Mouse (Mus musculus): Measurements from ENCODE around the gene Lmo3.

The Lmo3 gene

DNA sequence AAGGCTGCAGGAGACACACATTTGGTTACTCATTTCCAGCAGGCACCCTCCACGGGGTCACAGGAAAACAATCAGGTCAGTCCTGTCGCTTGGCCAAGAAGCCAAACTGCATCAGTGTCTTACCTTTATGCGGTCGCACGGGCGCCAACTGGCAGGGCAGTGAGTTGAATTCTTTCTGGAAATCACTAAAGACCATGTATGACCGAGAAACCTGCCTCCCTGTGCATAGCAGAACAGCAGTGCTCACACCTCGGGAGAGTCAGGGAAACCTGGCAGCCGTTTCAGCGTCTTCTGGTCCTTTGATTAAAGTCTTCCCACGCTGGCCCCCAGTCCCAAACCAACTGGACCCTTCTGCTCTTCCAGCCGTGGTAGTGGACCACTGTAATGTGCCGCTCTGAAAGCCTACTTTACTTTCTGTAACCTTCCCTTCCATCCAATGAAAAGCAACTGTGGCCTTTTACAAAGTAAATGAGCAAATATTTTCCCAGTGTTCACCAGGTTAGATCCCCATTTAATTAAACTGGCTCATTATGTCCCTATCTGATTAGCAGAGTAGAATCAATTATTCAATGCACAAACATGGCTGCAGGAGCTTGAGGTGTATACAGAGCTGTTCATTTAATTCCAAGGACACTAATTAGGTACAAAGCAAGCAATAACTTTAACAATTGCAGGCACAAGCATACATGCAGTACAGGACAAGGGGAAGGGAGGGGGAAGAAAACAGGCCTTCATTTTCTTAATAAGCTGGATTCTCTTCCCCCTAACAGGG is at the start of gene Lmo3:
Gene Lmo3 (minus strand): TSS at position 235 of the 772 bp plus-strand sequence.
- WGBS: 67% methylated on average over 13 of the region's 13 CpGs

DNA sequence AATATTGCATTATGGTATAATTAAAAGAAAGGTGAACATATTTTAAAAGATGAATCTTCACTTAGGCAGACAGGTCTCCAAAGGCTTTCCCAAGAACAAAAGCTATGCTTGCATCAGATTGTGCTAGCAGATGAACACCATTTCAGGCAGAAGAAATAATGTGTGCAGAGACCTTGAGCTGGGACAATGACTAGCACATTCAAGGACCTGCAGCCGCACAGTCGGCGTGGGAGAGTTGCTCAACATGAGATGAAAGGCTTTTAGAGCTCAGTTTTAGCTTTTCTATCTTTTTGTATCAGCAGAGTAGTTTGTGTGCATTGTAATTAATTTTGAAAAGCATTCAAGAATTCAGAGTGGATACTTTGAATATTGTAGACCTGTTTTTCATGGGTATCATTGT is 36.6 kb upstream of the Lmo3 start:
- WGBS: 86% methylated on average over 3 of the region's 3 CpGs

DNA sequence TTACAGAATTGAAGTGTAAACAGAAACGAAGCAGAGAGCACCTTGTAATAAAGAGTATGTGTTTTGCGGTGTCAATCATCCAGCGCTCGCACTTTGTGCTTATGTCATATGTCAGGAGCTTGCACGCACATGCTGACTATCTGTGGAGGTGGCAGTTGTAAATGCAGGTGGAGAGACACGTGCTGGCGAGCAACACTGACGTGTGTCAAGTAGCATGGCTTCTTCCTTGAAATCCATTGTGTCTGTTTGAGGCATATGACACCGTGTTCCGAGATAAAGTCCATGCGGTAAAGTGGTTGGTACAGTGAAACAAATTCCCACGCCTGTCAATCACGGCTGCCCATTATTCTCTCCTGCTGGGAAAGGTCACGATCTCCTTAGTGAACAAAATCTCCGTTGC is 15.2 kb upstream of the Lmo3 start:
- WGBS: 90% methylated on average over 15 of the region's 15 CpGs

DNA sequence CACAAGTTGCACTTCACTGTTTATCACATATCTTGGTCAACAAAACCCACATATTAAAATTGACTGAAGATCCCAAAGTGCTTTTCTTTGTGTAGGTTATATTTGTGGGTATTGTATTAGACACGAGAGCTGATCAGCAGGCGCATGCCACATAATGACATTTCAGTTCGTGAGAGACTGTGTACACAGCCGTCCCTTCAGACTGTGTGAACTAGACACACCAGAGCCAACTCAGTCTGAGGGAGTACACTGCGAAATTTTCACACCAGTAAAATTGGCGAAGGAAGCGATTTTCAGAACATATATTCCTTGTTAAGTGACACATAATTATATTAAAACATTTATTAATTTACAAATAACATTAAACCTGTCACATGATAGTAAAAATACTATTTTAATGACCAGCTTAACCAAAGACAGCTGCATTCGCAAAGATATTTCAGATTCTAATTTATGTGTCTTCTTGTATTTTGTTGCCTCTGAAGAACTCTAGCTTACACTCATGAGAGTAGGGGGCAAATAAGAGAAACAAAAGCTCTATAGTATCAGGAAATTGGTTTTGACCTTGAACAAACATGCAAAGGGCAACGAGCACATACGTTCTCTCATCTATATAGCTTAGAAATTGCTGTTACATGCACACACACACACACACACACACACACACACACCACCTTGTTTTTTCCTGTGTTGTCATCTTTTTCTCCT is 14.4 kb upstream of the Lmo3 start:
- WGBS: 81% methylated on average over 10 of the region's 10 CpGs

DNA sequence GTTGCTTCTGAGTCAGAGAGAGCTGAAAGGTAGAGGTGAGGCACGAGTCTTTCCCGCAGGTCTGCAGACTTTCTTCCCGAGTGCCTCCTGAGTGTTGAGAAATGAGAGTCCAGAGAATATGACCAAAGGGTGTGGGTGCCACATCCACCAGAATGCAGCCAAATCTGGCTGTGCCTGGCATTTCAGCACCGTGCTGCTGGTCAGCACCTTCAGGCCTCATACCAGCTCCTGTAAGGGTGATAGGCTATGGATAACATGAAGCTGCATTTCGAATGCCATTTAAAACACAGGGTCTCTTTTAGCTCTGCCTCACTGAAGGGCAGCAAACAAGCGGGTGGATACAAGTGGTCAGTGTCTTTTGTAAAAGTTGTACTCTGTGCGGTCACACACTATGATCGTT is 1.5 kb upstream of the Lmo3 start:
- 75% methylated on average over 8 of the region's 8 CpGs for WGBS

DNA sequence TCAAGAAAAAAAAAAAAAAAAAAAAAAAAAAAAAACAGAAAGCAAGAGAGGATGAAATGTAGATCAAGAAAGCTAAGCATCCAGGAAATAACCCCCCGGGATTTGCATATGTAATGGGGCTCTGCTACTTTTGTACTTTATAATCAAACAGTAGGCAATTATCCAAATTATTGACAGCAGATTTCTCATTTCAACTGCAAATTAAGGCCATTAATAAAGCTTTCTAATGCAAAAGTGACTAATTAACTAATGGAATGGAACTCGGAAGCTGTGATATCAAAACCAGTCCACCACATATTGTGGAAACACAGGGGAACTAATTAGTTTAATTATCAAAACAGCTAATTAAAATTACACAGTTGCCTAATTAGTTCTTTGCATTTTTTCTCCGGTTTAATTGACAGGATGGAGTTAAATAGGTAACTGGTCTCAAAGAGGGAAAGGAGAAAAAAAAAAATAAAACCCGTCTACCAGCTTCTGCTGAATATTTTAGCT is 785 bp upstream of the Lmo3 start:
- 52% methylated on average over 4 of the region's 4 CpGs for WGBS

DNA sequence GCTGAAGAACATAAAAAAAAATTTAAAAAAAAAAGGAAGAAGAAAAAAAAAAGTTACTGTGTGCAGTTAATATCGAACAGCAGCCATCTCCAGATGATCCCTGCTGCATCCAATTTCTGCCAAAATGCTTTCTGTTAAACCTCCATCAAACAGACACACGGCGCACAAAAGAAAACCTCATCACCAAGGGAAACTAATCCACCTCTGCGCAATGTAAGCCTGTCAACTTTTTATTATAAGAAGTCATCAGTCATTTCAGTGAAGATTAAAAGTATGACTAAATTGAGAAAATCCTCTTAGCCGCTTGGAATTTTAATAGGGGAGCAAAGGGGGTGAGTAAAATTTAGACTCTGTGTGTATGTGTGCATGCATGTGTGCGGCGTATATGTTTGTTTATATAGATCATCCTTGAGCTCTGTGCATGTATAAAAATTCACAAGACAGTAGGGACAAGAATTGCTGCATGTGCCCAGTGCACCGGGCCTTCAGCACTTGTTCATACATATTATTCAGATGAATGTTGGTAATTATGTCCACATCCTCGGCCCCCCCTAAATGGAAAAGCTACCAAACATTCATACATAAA is 1.2 kb downstream of the Lmo3 start:
- 69% methylated on average over 9 of the region's 9 CpGs for WGBS

DNA sequence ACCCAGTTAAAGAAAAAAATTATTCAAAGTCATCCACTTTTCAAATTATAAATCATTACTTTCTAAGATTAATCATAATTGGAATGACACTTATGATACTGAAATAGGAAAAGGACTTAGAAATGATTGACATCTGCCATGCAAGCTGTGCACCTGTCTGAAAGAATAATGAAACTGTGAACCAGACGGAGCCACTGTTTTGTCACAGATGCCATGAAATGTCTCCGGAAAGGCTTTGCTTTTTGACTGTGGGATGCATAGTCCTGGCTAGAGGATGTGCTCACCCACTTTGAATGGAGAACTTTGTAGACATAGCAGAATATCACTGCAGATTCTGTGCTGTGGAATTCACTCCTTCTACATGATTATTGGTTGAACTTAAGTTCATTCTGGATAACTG is 18.4 kb downstream of the Lmo3 start:
- 76% methylated on average over 2 of the region's 2 CpGs for WGBS

DNA sequence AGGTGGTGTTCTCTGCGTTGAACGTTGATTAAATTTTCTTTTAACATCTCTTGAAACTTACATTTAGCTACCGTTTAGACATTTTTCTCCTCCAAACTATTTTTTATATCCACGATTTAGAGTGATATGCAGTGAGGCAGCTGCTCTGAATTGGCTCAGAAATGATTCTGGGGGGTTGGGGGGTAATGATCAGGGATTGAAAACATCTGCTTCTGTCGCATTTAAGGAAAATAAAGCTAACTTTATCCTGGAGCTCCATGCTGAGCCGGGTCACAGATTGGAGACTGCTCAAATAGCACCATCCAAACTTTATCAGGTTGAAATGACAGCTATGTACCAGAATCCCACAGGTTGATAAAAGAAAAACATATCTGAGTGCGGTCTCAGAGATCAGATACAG is 29.6 kb downstream of the Lmo3 start:
- WGBS: 52% methylated on average over 7 of the region's 7 CpGs

DNA sequence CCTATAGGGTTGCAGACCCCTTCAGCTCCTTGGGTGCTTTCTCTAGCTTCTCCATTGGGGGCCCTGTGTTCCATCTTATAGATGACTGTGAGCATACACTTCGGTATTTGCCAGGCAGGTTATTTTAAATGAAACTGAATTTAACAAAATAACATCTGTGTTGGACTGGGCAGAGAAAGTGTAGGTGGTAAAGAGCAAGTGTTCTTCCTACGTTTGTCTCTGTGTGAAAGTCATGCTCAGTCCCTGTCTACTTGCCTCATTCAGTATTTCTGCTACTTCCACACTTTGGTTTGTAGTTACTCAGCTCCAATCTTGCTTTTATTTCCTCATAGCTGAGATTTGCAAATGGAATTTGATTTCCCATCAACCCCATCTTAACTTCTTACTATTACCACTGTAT is 46.9 kb downstream of the Lmo3 start:
- WGBS: 39% methylated on average over 2 of the region's 2 CpGs

DNA sequence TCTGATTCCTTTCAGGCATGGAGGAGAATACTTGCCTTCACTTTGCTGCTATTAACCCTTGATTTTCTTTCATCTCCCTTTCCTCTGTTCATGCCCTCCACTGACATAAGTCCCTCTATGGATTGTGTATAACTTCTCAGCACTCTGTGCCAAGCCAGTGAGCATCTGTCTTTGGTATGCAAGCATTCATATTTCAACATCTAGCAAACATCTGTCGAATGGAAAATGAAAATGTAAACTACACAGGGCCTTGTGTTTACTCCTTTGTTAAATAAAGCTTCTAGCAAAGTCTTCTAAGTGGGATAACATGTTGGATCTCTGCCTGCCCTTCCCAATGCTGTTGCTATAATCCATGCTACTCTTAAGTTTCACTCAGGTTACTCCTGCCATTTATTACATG is 75.1 kb downstream of the Lmo3 start:
- 70% methylated on average over 1 of the region's 1 CpGs for WGBS

DNA sequence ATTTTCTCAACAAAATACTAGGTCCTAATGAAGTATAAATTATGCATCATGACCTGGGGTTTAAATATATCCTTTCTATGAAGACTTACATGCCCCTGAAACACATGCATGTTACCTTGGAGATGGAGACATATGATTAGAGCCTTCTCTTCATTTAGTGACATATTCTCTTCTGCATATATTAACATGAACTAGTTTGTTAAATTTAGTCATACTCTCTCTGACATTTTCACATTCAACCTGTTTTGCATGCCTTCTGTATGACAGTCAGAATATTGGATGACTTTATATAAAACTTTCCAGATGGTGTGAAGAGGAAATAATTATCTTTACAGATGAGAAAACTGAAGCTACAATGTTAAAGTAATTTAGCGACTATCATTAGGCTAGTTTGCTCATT is 77.8 kb downstream of the Lmo3 start:
- whole genome bisulfite sequencing: 53% methylated on average over 1 of the region's 1 CpGs

DNA sequence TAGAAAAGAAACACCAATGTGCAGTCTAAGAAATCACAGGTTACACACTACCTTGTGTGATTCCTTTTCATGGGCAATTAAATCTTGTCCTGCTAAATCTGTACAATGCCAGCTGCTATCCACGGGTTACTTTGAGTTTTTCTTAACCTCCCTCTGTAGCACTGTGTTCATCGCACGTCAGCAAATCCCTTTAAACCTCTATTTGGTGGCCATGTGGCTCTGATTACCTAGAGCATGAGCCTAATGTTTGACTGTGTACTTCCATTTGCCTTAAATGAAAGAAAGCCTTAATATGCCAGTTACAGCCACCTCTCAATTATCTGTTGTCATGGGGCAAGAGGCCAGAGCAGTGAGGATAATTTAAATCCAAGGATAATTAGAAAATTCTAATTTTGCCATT is 98.9 kb downstream of the Lmo3 start:
- WGBS: 67% methylated on average over 3 of the region's 3 CpGs

DNA sequence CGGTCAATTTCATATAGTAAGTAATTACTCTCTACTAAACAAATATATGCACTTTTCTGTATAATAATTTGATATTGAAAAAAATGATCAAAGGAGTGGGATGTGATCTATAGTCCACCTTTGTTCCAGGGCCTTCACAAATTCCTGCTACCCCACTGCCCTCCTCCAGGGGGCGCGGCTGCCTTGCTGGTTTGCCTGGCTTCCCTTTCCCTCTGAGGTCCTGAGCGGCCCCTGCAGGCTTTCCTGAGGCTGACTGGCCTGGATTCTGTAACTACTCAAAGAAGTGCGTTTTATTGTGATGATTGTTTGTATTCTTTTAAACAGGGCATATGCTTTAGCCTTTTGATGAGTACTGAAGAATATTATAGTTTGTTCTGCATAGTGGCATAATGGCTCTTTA is 104.2 kb downstream of the Lmo3 start:
- WGBS: 24% methylated on average over 5 of the region's 5 CpGs

DNA sequence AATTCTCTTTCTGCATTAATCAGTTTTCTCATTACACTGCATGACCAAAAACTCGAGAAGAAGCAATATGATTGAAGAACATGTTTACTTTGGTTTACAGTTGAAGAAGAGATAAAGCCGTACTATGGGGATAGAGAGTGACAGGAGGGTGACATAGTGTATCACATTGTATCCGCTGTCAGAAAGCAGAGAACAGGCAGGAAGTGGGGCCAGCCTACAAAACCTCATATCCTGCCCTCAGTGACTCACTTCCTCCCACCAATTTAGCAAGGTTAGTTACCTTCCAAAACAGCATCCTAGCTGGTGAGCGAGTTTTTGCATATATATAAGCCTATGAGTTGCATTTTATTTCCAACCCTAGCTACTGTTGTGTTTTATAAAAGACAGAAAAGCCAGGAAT is 112.6 kb downstream of the Lmo3 start:
- 76% methylated on average over 4 of the region's 4 CpGs for WGBS

DNA sequence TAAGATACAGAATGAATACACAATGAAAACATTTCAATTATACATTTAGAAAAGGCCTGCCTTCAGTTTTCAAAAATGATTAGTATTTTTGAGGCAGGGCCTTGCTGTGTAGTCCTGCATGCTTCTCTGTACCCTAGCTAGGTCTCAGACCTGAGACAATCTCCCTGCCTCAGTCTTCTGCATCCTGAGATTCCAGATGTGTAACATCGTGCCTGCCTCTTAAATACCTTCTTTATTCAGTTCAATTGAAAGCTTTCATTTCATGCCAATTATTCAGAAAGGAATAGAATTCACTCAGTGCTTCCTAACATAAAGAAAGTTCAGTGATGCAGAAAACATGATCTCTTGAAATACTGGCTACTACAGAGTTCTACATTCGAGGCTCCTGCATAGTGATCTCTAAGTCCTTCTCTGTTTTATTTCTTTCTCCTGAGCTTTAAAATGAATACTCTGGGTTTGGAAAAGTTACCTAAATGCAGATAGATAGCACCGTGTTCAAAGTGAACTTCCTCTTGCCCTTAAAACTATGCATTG is 137.2 kb downstream of the Lmo3 start:
- 51% methylated on average over 3 of the region's 3 CpGs for WGBS

DNA sequence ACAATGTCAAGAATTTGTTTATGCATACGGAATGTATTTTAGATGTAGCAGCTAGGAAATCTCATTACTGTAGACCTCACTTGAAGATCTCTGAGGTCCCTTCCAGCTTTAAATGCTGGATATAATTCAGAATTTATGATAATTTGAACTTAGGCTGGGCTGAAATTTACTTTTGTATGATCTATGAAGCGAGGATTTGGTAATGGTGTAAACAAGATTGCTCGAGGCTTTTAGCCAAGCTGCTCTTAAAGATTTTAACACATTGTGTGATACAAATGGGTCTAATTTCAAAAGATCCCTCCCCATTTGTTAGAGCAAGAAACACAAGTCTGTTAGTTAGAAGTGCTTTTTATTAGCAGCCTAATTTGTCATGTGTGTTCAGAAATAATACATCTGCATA is 144.4 kb downstream of the Lmo3 start:
- 72% methylated on average over 3 of the region's 3 CpGs for WGBS

DNA sequence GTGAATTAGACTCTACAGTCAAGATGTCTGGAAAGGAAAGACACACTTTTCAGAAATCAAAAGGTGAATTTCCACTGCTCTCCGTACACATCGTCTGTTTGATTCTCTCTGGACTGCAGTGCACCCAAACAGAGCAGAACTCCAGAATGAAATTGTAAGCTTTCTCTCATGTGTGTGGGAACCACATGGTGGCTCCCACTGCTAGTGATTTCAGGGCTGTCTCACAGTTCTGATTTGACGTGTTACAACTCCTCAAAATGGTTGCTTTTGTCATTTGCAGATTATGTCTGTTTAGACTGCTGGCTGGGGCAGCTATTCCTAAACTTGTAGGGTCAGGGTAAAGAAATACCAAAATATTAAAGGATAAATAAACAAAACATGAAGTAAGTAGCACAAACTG is 145.0 kb downstream of the Lmo3 start:
- 34% methylated on average over 3 of the region's 3 CpGs for WGBS

DNA sequence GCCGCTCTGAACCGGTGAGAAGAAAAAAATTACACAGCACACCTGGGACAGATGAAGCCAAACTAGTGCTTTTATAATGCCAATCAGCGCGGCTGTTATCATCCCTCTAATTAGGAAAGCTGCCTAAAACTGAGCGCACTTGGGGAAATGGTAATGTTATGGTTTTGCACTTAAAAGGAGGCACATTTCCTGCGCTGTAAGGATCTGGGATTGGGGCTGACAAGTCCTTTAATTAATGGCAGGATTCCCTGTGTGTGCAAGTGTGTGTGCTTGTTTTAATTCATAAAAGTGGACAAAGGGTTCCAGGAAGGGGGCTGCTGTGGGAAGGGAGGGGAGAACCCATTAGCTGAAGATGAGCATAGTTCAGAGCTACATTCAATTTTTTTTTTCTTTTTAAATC is 154.4 kb downstream of the Lmo3 start:
- 47% methylated on average over 6 of the region's 6 CpGs for WGBS

DNA sequence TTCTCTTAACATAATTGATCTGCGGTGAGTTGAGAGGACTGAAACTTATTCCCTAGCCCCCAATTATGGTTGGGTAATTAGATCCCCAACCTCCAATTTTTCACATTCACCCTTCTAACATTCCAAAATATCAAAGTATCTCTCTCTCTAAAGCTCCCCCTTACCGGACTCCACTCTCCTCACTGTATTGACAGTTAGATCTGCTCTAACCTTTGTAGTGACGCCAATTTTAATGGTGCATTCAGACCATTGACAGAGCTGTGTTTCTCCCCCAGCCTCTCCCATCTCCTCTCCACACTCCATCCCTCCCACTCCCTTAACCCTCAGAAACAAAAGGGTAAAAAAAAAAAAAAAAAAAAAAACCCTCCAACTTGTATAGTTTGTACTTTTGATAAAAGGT is 154.9 kb downstream of the Lmo3 start:
- WGBS: 69% methylated on average over 3 of the region's 3 CpGs

DNA sequence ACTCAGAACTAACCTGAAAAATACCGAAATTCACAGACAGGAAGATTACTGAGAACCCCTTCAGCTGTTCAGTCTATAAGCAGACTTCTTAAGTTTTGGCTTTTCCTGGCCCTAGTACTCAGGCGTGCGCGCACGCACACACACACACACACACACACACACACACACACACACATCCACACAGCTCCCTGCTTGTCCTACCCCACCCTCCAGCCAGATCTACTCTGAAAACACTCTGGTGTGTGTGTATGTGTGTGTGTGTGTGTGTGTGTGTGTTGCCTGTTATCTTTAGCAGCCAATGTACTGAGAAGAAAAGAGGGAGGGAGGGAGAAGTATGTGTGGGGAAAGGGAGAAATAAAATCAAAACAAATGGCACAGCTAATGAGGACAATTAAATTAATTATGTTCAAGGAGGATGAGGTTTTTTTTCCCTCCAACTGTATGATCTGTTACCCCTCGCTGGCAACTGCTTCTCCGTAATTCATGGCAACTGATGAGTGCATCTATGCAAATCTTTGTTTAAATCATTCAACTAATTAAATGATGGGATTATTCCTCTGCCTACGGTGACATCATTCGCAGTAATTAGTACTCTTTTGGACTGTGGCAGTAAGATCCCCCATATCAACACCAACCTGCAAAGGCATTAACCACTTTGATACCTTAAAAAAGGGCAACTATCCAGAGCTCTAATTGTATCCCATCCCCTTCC is 157.1 kb downstream of the Lmo3 start:
- 55% methylated on average over 9 of the region's 9 CpGs for WGBS
